Mouse (Mus musculus) hindbrain, embryonic 13.5 days (tissue): ENCODE measurements around the gene Cdkn1b. TPM values are rescaled to one million over a fixed set of nuclear protein-coding genes. Genes with fewer than 3 reads are reported as not detected.

Experiments
- ATAC-seq: fragments of 200-750 bp; cut with Nextera tagmentation; 2 replicates; pipeline ENCODE4 v1.8.0; 2017; ENCODE audit warnings: moderate TSS enrichment; ENCODE audit not compliant: low FRiP score
- H3K27ac ChIP-seq: fragments of 300-500 bp; sonication (generic); 2 replicates; pipeline ENCODE4 v1.5.1; 2015; ENCODE audit warnings: inconsistent platforms, mild to moderate bottlenecking, moderate library complexity
- H3K27me3 ChIP-seq: fragments of 300-500 bp; sonication (generic); 2 replicates; pipeline ENCODE4 v1.6.1; 2015; ENCODE audit warnings: mild to moderate bottlenecking, inconsistent platforms
- H3K36me3 ChIP-seq: fragments of 300-500 bp; sonication (generic); 2 replicates; pipeline ENCODE4 v1.6.1; 2015; ENCODE audit warnings: mild to moderate bottlenecking, inconsistent platforms
- H3K4me1 ChIP-seq: fragments of 300-500 bp; sonication (generic); replicated peaks from 2 replicates; pipeline ENCODE4 v1.6.1; 2015; ENCODE audit warnings: inconsistent platforms
- H3K4me2 ChIP-seq: fragments of 300-500 bp; sonication (generic); 2 replicates; pipeline ENCODE4 v1.6.1; 2015; ENCODE audit warnings: inconsistent platforms, mild to moderate bottlenecking, moderate library complexity
- H3K4me3 ChIP-seq: fragments of 300-500 bp; sonication (generic); 2 replicates; pipeline ENCODE4 v1.5.1; 2015; ENCODE audit warnings: mild to moderate bottlenecking, inconsistent platforms
- H3K9ac ChIP-seq: fragments of 300-500 bp; sonication (generic); 2 replicates; pipeline ENCODE4 v1.6.1; 2015; ENCODE audit warnings: mild to moderate bottlenecking, inconsistent platforms
- H3K9me3 ChIP-seq: fragments of 300-500 bp; sonication (generic); 2 replicates; pipeline ENCODE4 v1.6.1; 2016; ENCODE audit warnings: inconsistent platforms
- WGBS: fragments of 180-500 bp; shearing (Covaris S2); methylation state at CpG from one replicate; pipeline ENCODE4 v1.1.7; 2015; 5-methylcytosine and 5-hydroxymethylcytosine counted together
- polyA plus RNA-seq: library from polyadenylated mRNA; unstranded; fragments of >200 nt; fragmentation: Nextera tagmentation; extraction: Ambion mirVana; gene quantifications from 2 replicates; pipeline ENCODE4 v1.2.1, GENCODE M21; 2015

The Cdkn1b gene
- polyA plus RNA-seq, 1 experiment from 2014 or later = 27.2 TPM

GRCm38 (mm10) chr6:134914523-134914922 is 5.7 kb upstream of the Cdkn1b start:
- WGBS = 91% methylated on average over 5 of the region's 5 CpGs
- H3K36me3 ChIP-seq = no peaks in the 10 kb centered on the region
- no peak for ATAC-seq

DNA sequence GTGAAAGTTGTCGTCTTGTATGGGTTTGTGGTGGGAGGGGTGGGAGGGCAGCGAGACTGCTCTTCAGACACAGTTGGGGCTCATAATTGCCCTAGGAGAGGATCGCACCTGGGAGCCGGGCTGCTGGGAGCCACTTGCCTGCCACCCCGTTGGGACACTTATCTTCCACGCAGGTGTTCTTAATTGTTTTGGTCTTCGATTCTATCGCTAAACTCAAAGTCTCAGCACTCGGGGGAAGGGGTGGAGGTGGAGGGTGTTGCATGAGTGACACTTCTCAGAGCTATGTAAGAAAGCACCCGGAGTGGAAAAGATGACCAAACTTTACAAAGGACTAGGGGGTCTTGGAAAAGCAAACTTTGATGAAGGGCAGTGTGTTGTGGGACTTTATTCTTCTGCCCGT is 3.6 kb upstream of the Cdkn1b start:
- WGBS = under 1% methylated on average over 11 of the region's 11 CpGs
- peak overlapping the region; percentile 35 for H3K27ac ChIP-seq
- H3K9me3 ChIP-seq = no peaks in the 10 kb centered on the region
- H3K36me3 ChIP-seq = no peaks in the 10 kb centered on the region
- no peak for ATAC-seq
- H3K9ac ChIP-seq = peak overlapping the region; percentile 55
- H3K27me3 ChIP-seq = peaks cover 18% of the 10 kb centered on the region
- peak overlapping the region; percentile 39 for H3K4me3 ChIP-seq
- peaks cover 28% of the 10 kb centered on the region for H3K4me1 ChIP-seq
- peak overlapping the region; percentile 60 for H3K4me2 ChIP-seq

More at GRCm38 (mm10) chr6:134914523-134914922, 5.7 kb upstream of the Cdkn1b start:
- peaks cover 23% of the 10 kb centered on the region for H3K4me1 ChIP-seq
- H3K27ac ChIP-seq = no peak overlapping the region
- H3K9me3 ChIP-seq = no peaks in the 10 kb centered on the region
- H3K27me3 ChIP-seq = peaks cover 18% of the 10 kb centered on the region
- no peak overlapping the region for H3K9ac ChIP-seq
- no peak overlapping the region for H3K4me2 ChIP-seq
- no peak overlapping the region for H3K4me3 ChIP-seq

DNA sequence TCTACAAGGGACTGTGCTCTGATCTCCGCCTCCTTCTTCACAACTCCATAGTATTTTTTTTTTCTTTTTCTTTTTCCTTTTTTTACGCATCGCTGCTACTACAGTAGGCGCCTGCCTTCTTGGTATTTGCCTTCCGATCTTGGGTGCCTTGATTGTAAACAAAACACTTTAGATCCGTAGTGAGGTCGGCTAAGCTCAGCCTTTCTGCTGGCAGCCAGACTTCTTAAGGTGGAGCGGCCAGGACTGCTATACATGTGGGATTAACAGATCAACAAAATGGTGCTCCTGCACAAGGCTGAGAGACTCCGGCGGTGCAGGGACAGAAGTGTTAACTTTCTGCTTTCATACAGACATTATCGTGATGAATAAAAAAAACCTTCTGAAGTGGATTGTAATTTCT is 3.1 kb upstream of the Cdkn1b start:
- no peak for ATAC-seq
- H3K4me3 ChIP-seq = peak overlapping the region; percentile 39
- no peaks in the 10 kb centered on the region for H3K36me3 ChIP-seq
- peak overlapping the region; percentile 60 for H3K4me2 ChIP-seq
- peaks cover 18% of the 10 kb centered on the region for H3K27me3 ChIP-seq
- H3K9me3 ChIP-seq = no peaks in the 10 kb centered on the region
- peak overlapping the region; percentile 55 for H3K9ac ChIP-seq
- H3K27ac ChIP-seq = peak overlapping the region; percentile 35
- H3K4me1 ChIP-seq = peaks cover 32% of the 10 kb centered on the region
- WGBS = 1% methylated on average over 11 of the region's 11 CpGs

GRCm38 (mm10) chr6:134918769-134919168 is 1.4 kb upstream of the Cdkn1b start:
- no peak for ATAC-seq
- Histone ChIP-seq H3K4me3 (no peak overlapping the region), H3K9me3 (no peaks in the 10 kb centered on the region), H3K27me3 (peaks cover 18% of the 10 kb centered on the region), H3K27ac (no peak overlapping the region), H3K4me1 (peaks cover 47% of the 10 kb centered on the region), H3K4me2 (no peak overlapping the region), H3K36me3 (no peaks in the 10 kb centered on the region), H3K9ac (no peak overlapping the region)
- 97% methylated on average over 10 of the region's 10 CpGs for WGBS

GRCm38 (mm10) chr6:134919511-134920189 is 551 bp upstream of the Cdkn1b start:
- H3K4me2 ChIP-seq = peak overlapping the region; percentile 86
- H3K4me1 ChIP-seq = peaks cover 48% of the 10 kb centered on the region
- peak; percentile 77 for ATAC-seq
- H3K4me3 ChIP-seq = peak overlapping the region; percentile 93
- H3K9ac ChIP-seq = peak overlapping the region; percentile 93
- no peaks in the 10 kb centered on the region for H3K36me3 ChIP-seq
- no peaks in the 10 kb centered on the region for H3K9me3 ChIP-seq
- H3K27ac ChIP-seq = peak overlapping the region; percentile 98
- 4% methylated on average over 37 of the region's 37 CpGs for WGBS
- peaks cover 18% of the 10 kb centered on the region for H3K27me3 ChIP-seq

GRCm38 (mm10) chr6:134921014-134921694 is 953 bp downstream of the Cdkn1b start:
- Histone ChIP-seq H3K27me3 (peaks cover 11% of the 10 kb centered on the region), H3K4me3 (peak overlapping the region; percentile 93), H3K36me3 (no peaks in the 10 kb centered on the region), H3K4me2 (peak overlapping the region; percentile 86), H3K27ac (peak overlapping the region; percentile 98), H3K9ac (peak overlapping the region; percentile 93), H3K9me3 (no peaks in the 10 kb centered on the region), H3K4me1 (peaks cover 47% of the 10 kb centered on the region)
- WGBS = under 1% methylated on average over 32 of the region's 32 CpGs
- no peak for ATAC-seq

DNA sequence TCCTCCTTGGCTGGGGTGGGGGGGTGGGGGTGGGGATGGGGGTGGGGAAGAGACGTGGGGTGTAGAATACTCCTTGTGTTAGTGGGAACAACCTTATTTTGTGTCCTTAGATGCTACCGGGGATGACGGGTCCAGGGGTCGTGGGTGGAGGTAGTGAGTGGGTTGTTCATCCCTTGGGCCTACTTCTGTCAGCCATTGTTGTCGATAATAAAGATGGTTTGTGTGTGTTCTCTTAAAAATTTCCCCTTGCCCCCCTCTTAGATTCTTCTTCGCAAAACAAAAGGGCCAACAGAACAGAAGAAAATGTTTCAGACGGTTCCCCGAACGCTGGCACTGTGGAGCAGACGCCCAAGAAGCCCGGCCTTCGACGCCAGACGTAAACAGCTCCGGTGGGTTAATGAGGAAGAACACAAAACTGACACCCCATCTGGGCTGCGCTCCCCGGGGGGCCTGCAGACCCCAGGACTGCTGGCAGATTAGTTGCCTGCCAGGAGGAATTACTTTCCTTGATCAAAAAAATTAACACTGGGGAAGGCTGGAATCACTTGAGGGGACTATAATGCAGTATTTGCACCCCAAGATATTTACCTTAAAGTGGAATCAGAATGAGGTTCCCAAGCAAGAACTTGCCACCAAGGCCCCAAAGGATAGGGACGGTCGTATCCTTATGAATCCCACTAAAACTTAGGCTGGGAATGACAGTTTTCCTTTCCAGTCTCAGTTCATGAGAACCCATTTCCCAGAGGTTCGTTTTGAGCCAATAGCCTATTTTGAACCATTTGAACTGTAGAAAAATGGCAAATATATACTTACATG is 1.7 kb downstream of the Cdkn1b start:
- Histone ChIP-seq H3K9me3 (no peaks in the 10 kb centered on the region), H3K27ac (peak overlapping the region; percentile 98; the same call in 1 of the 2 replicates), H3K4me1 (peaks cover 45% of the 10 kb centered on the region), H3K27me3 (peaks cover 11% of the 10 kb centered on the region), H3K9ac (peak overlapping the region; percentile 93), H3K4me2 (peak overlapping the region; percentile 86), H3K4me3 (peak overlapping the region; percentile 93), H3K36me3 (no peaks in the 10 kb centered on the region)
- no peak for ATAC-seq
- 7% methylated on average over 20 of the region's 20 CpGs for WGBS

DNA sequence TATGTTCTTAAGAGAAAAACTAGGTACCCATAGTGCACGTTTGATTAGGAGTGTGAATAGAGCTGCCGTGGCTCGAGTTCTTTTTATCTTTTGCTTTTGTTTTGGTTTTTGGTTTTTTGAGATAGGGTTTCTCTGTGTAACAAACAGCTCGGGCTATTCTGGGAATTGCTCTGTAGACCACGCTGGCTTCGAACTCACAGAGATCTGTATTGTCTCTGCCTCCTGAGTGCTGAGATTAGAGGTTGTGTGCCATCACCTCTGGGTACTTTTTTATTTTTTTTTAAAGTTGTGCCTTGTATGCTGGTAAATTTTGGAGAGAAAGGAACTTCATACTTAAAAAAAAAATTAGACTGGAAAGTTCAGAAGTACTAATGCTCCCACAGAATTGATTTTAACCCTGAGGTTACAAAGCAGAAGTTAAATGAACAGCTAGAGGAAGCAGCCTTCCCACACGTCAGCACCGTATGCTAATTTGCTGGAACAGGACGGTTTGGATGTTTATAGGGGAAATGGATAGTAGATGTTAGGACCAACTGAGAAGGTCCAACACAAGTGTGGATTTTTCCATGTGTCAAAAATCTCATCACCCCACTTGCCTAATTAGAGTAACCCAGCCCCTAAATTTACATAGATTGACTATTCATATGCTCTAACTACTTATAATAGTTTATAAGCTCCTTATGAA is 2.5 kb downstream of the Cdkn1b start:
- Histone ChIP-seq H3K9ac (peak overlapping the region; percentile 93), H3K27ac (no peak overlapping the region), H3K27me3 (peaks cover 9% of the 10 kb centered on the region), H3K4me2 (peak overlapping the region; percentile 86), H3K4me1 (peaks cover 45% of the 10 kb centered on the region), H3K9me3 (no peaks in the 10 kb centered on the region), H3K4me3 (peak overlapping the region; percentile 93), H3K36me3 (no peaks in the 10 kb centered on the region)
- 41% methylated on average over 9 of the region's 9 CpGs for WGBS
- no peak for ATAC-seq

- no peak for ATAC-seq
- H3K9me3 ChIP-seq = no peaks in the 10 kb centered on the region
- H3K27ac ChIP-seq = no peak overlapping the region
- H3K36me3 ChIP-seq = no peaks in the 10 kb centered on the region
- peaks cover 46% of the 10 kb centered on the region for H3K4me1 ChIP-seq
- H3K4me3 ChIP-seq = peak overlapping the region; percentile 7
- peak overlapping the region; percentile 45 for H3K4me2 ChIP-seq
- no peaks in the 10 kb centered on the region for H3K27me3 ChIP-seq
- H3K9ac ChIP-seq = peak overlapping the region; percentile 14; the same call in 1 of the 2 replicates
- 73% methylated on average over 4 of the region's 4 CpGs for WGBS
Observed at GRCm38 (mm10) chr6:134923670-134924069, 3.5 kb downstream of the Cdkn1b start.

DNA sequence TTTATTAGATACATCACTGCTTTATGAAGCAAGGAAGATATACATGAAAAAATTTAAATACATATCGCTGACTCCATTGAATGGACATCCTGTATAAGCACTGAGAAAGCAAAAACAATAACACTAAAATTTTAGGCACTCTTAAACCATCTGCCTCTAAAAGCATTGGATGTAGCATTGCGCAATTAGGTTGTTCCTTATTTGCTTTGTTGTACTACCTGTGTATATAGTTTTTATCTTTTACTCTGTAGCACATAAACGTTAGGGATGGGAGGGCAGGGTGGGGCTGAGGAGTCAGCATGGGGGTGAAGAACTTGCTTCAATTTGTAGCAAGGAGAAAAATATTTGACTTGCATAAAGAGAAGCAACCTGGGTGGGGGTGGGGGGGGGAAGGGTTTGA is 4.1 kb downstream of the Cdkn1b start:
- Histone ChIP-seq H3K27ac (no peak overlapping the region), H3K27me3 (no peaks in the 10 kb centered on the region), H3K36me3 (no peaks in the 10 kb centered on the region), H3K4me2 (peak overlapping the region; percentile 45), H3K9ac (no peak overlapping the region), H3K9me3 (no peaks in the 10 kb centered on the region), H3K4me1 (peaks cover 49% of the 10 kb centered on the region), H3K4me3 (no peak overlapping the region)
- WGBS = 79% methylated on average over 3 of the region's 3 CpGs
- ATAC-seq = no peak

- H3K4me1 ChIP-seq = peaks cover 44% of the 10 kb centered on the region
- no peak overlapping the region for H3K4me3 ChIP-seq
- H3K36me3 ChIP-seq = no peaks in the 10 kb centered on the region
- no peaks in the 10 kb centered on the region for H3K9me3 ChIP-seq
- no peak for ATAC-seq
- no peak overlapping the region for H3K27ac ChIP-seq
- no peak overlapping the region for H3K9ac ChIP-seq
- 63% methylated on average over 4 of the region's 4 CpGs for WGBS
- H3K27me3 ChIP-seq = no peaks in the 10 kb centered on the region
- peak overlapping the region; percentile 31; the same call in 1 of the 2 replicates for H3K4me2 ChIP-seq
Observed at GRCm38 (mm10) chr6:134925673-134926337, 5.6 kb downstream of the Cdkn1b start.
